Mouse (Mus musculus): ENCODE data around the gene Vmn1r44. TPM values are rescaled to one million over a fixed set of nuclear protein-coding genes. Genes with fewer than 3 reads are reported as not detected.
"Not testable (repeated sequence)": the region's sequence is repeated elsewhere in the genome, so short reads cannot be mapped to it uniquely, and the experiment has no call there.

The Vmn1r44 gene
- not detected in 2 replicates for polyA plus RNA-seq (2014; fragmentation: Nextera tagmentation; extraction: Ambion mirVana)

DNA sequence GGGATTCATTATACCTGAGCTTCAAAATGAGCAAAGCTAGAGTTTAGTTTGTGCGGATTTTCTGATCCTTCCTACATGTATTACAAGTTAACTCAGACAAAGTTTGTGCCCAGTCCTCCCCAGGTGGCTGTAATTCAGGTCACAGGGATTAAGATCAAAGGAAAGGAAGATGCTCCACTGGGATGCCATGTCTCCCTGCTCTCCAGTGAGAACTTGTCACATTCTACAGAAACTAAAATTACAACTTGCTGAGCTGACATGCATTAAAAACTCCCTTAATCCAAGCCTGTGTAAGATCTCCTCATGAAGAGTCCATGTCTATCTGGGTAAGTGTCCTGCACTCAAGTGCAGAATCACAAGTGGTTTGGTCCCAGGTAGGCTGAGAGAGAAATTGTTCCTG is at the start of gene Vmn1r44:
Vmn1r44 (plus strand) TSS at position 301 of the 400 bp plus-strand sequence.
- Histone ChIP-seq H3K27me3 (replicated peaks; ENCODE audit: control insufficient read depth, insufficient read depth, low read length) (no peaks in the 10 kb centered on the region), H3K36me3 (ENCODE audit: control insufficient read depth, insufficient read depth, low read length) (no peaks in the 10 kb centered on the region), H3K9ac (ENCODE audit: low read length) (no peak within 1 kb of the TSS), H3K27ac (ENCODE audit: low read depth, low read length) (no peak within 1 kb of the TSS), H3K4me2 (ENCODE audit: low read length) (no peak within 1 kb of the TSS), H3K4me3 (ENCODE audit: low read depth, low read length) (no peak within 1 kb of the TSS), H3K9me3 (replicated peaks; ENCODE audit: control insufficient read depth, low read length) (peaks cover 7% of the 10 kb centered on the region), H3K4me1 (ENCODE audit: control insufficient read depth, insufficient read depth, low read length) (no peaks in the 10 kb centered on the region)
- 78% methylated on average over 1 of the region's 1 CpGs for WGBS
- no peak for ATAC-seq
- DNase-seq (ENCODE audit: low spot score): no peak

DNA sequence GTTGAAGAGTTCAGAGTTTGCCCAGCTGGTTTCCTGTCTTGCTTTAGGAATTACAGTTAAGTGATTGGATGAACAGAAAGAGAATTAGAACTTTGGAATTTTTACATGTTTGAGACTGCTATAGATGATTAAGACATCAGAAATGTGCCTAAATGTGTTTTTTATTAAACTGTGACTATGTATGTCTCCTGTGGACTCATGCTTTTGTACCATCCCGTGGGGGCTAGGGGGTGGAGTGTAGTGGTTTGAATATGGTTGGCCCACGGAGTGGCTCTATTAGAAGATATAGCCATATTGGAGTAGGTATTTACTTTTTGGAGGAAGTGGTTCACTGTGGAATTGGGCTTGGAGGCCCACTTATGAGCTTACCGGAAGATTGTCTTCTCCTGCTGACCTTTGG is 25.9 kb upstream of the Vmn1r44 start:
- no peak for ATAC-seq
- Histone ChIP-seq H3K27ac (ENCODE audit: low read depth, low read length) (no peak overlapping the region), H3K27me3 (replicated peaks; ENCODE audit: control insufficient read depth, insufficient read depth, low read length) (no peaks in the 10 kb centered on the region), H3K4me3 (ENCODE audit: low read depth, low read length) (no peak overlapping the region), H3K4me1 (ENCODE audit: control insufficient read depth, insufficient read depth, low read length) (no peaks in the 10 kb centered on the region), H3K4me2 (ENCODE audit: low read length) (no peak overlapping the region), H3K36me3 (ENCODE audit: control insufficient read depth, insufficient read depth, low read length) (no peaks in the 10 kb centered on the region), H3K9me3 (replicated peaks; ENCODE audit: control insufficient read depth, low read length) (no peaks in the 10 kb centered on the region), H3K9ac (ENCODE audit: low read length) (no peak overlapping the region)
- WGBS: 76% methylated on average over 3 of the region's 3 CpGs
- DNase-seq (ENCODE audit: low spot score): no peak

DNA sequence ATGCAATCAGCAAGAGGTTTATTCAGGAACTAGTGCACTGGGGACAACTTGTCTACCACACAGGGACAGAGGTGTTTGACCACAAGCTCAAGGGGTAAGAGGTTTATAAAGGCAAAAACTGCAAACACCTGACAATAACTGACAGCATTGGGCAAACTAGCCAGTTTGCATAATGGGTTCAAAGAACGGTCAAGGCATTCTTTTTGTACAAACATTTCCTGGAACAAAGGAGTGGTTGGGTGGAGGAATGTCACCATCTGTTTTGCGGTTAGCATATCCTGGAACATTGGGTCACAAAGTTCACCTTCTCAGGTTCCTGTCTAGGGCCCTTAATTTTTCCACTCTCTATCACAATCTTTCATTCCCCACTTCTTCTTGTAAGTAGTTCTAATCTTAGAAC is 23.6 kb upstream of the Vmn1r44 start:
- Histone ChIP-seq H3K27me3 (replicated peaks; ENCODE audit: control insufficient read depth, insufficient read depth, low read length) (no peaks in the 10 kb centered on the region), H3K36me3 (ENCODE audit: control insufficient read depth, insufficient read depth, low read length) (no peaks in the 10 kb centered on the region), H3K9me3 (replicated peaks; ENCODE audit: control insufficient read depth, low read length) (no peaks in the 10 kb centered on the region; the same call in 1 of the 2 replicates), H3K4me1 (ENCODE audit: control insufficient read depth, insufficient read depth, low read length) (no peaks in the 10 kb centered on the region), H3K4me2 (ENCODE audit: low read length) (no peak overlapping the region), H3K27ac (ENCODE audit: low read depth, low read length) (no peak overlapping the region), H3K4me3 (ENCODE audit: low read depth, low read length) (no peak overlapping the region), H3K9ac (ENCODE audit: low read length) (no peak overlapping the region)
- ATAC-seq (no peak), DNase-seq (ENCODE audit: low spot score) (no peak)
- WGBS: 87% methylated on average over 2 of the region's 2 CpGs

DNA sequence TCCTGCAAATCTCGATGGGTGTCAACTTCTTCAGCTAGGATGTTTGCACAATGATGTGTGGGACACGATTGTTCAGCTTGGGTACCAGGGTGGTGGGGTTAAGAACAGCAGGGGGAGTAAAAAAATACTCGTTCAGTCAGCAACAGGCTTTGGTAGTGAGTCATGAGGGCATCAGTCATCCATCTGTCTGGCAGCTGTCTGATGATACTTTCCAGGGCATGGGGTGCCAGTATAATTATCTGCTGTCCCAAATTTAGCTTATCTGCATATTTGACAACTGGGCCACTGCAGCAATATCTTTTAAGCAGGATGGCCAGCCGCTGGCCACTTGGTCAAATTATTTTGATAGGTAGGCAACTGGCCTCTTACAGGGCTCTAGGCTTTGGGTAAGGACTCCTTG is 19.7 kb upstream of the Vmn1r44 start:
- WGBS: 79% methylated on average over 4 of the region's 4 CpGs
- H3K27ac ChIP-seq (ENCODE audit: low read depth, low read length): no peak overlapping the region
- H3K9me3 ChIP-seq (replicated peaks; ENCODE audit: control insufficient read depth, low read length): no peaks in the 10 kb centered on the region; the same call in 1 of the 2 replicates
- H3K9ac ChIP-seq (ENCODE audit: low read length): no peak overlapping the region
- H3K4me3 ChIP-seq (ENCODE audit: low read depth, low read length): no peak overlapping the region
- H3K27me3 ChIP-seq (replicated peaks; ENCODE audit: control insufficient read depth, insufficient read depth, low read length): no peaks in the 10 kb centered on the region
- H3K4me2 ChIP-seq (ENCODE audit: low read length): no peak overlapping the region
- ATAC-seq (no peak), DNase-seq (ENCODE audit: low spot score) (no peak)
- H3K36me3 ChIP-seq (ENCODE audit: control insufficient read depth, insufficient read depth, low read length): no peaks in the 10 kb centered on the region
- H3K4me1 ChIP-seq (ENCODE audit: control insufficient read depth, insufficient read depth, low read length): no peaks in the 10 kb centered on the region

DNA sequence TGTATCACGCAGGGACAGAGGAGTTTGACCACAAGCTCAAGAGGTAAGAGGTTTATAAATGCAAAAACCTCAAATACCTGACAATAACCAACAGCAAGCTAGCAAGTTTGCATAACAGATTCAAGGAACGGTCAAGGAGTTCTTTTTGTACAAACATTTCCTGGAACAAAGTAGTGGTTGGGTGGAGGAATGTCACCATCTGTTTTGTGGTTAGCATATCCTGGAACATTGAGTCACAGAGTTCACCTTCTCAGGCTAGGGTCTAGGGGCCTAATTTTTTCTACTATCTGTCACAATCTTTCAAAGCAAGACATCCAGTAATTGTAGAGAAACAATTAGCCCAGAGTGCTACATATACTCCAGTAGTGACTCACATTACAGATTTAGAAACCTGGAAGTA is 16.2 kb upstream of the Vmn1r44 start:
- Histone ChIP-seq H3K4me3 (ENCODE audit: low read depth, low read length) (no peak overlapping the region), H3K27me3 (replicated peaks; ENCODE audit: control insufficient read depth, insufficient read depth, low read length) (no peaks in the 10 kb centered on the region), H3K4me1 (ENCODE audit: control insufficient read depth, insufficient read depth, low read length) (no peaks in the 10 kb centered on the region), H3K4me2 (ENCODE audit: low read length) (no peak overlapping the region), H3K27ac (ENCODE audit: low read depth, low read length) (no peak overlapping the region), H3K9ac (ENCODE audit: low read length) (no peak overlapping the region), H3K9me3 (replicated peaks; ENCODE audit: control insufficient read depth, low read length) (no peaks in the 10 kb centered on the region; the same call in 1 of the 2 replicates), H3K36me3 (ENCODE audit: control insufficient read depth, insufficient read depth, low read length) (no peaks in the 10 kb centered on the region)
- DNase-seq (ENCODE audit: low spot score): no peak
- 94% methylated on average over 2 of the region's 2 CpGs for WGBS
- no peak for ATAC-seq

DNA sequence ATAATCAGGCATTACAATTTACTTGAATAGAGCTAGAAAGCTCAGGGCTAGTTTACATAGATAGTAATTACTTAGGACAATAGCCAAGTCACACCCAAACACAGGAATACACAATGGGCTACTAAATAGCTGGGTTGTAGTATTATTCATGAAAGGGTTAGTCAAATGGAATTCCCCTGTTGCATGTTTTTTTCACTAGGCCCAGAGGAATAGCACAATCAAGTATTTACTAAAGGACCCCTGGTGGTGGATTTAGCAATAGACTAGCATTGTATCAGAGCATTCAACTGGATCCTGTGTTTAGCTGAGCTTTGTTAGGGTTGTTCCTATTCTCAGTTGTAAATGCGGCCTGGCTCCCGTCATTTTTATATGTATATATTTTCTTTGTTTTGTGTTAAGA is 15.5 kb upstream of the Vmn1r44 start:
- 87% methylated on average over 2 of the region's 2 CpGs for WGBS
- no peak overlapping the region for H3K9ac ChIP-seq (ENCODE audit: low read length)

DNA sequence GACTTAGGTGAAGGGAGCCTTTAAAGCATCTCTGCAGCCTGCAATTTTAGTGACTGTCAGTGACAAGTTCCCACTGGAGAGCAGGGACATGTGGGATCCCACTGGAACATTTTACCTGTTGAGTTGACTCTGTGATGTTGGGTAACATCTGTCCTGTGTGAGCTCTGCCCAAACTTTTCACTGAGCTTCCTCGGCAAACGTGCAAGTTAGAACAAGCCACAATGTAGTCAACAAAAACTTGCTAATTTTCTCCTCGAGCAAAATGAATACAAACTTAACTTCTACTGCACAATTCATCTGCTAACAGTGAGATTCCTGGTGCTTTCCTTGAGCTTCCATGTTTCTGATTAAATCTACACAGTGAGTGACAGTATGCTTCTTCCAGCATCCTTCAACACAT is 7.1 kb upstream of the Vmn1r44 start, which contains the start of the genes Vmn1r42 and Vmn1r43:
Vmn1r42 (minus strand) TSS at position 101 of the 400 bp plus-strand sequence.
Vmn1r43 (minus strand) TSS at position 101 of the 400 bp plus-strand sequence.
- DNase-seq (ENCODE audit: low spot score); H3K27ac ChIP-seq (ENCODE audit: low read depth, low read length); ATAC-seq; H3K9me3 ChIP-seq (replicated peaks; ENCODE audit: control insufficient read depth, low read length); H3K4me3 ChIP-seq (ENCODE audit: low read depth, low read length); H3K36me3 ChIP-seq (ENCODE audit: control insufficient read depth, insufficient read depth, low read length); H3K4me1 ChIP-seq (ENCODE audit: control insufficient read depth, insufficient read depth, low read length); H3K27me3 ChIP-seq (replicated peaks; ENCODE audit: control insufficient read depth, insufficient read depth, low read length); H3K9ac ChIP-seq (ENCODE audit: low read length); H3K4me2 ChIP-seq (ENCODE audit: low read length): not testable (repeated sequence)
- 86% methylated on average over 3 of the region's 3 CpGs for WGBS

More for the DNA sequence above, 15.5 kb upstream of the Vmn1r44 start:
- Histone ChIP-seq H3K27me3 (replicated peaks; ENCODE audit: control insufficient read depth, insufficient read depth, low read length) (no peaks in the 10 kb centered on the region), H3K9me3 (replicated peaks; ENCODE audit: control insufficient read depth, low read length) (no peaks in the 10 kb centered on the region; the same call in 1 of the 2 replicates), H3K27ac (ENCODE audit: low read depth, low read length) (no peak overlapping the region), H3K4me2 (ENCODE audit: low read length) (no peak overlapping the region), H3K36me3 (ENCODE audit: control insufficient read depth, insufficient read depth, low read length) (no peaks in the 10 kb centered on the region), H3K4me3 (ENCODE audit: low read depth, low read length) (no peak overlapping the region), H3K4me1 (ENCODE audit: control insufficient read depth, insufficient read depth, low read length) (no peaks in the 10 kb centered on the region)
- DNase-seq (ENCODE audit: low spot score) (no peak), ATAC-seq (no peak)

DNA sequence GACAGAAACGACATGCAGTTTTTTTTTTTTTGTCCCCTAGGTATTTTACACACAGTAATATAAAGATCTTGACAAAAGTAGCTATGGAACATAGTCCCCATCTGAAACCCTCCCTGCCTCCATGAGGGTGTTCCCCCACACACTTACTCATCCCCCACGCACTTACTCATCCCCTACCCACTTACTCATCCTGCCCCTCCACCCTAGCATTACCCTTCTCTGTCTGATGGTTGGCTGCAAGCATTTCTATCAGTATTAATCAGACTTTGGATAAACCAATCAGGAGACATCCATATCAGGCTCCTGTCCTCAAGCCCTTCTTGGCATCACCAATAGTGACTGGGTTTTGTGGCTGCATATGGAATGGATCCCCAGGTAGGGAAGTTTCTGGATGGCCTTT is 6.5 kb upstream of the Vmn1r44 start:
- ATAC-seq (no peak), DNase-seq (ENCODE audit: low spot score) (no peak)
- WGBS: 73% methylated on average over 2 of the region's 2 CpGs
- H3K36me3 ChIP-seq (ENCODE audit: control insufficient read depth, insufficient read depth, low read length): no peaks in the 10 kb centered on the region
- peaks cover 7% of the 10 kb centered on the region for H3K9me3 ChIP-seq (replicated peaks; ENCODE audit: control insufficient read depth, low read length)
- no peak overlapping the region for H3K27ac ChIP-seq (ENCODE audit: low read depth, low read length)
- no peaks in the 10 kb centered on the region for H3K4me1 ChIP-seq (ENCODE audit: control insufficient read depth, insufficient read depth, low read length)
- H3K4me2 ChIP-seq (ENCODE audit: low read length): no peak overlapping the region
- no peak overlapping the region for H3K9ac ChIP-seq (ENCODE audit: low read length)
- H3K27me3 ChIP-seq (replicated peaks; ENCODE audit: control insufficient read depth, insufficient read depth, low read length): no peaks in the 10 kb centered on the region
- H3K4me3 ChIP-seq (ENCODE audit: low read depth, low read length): no peak overlapping the region

DNA sequence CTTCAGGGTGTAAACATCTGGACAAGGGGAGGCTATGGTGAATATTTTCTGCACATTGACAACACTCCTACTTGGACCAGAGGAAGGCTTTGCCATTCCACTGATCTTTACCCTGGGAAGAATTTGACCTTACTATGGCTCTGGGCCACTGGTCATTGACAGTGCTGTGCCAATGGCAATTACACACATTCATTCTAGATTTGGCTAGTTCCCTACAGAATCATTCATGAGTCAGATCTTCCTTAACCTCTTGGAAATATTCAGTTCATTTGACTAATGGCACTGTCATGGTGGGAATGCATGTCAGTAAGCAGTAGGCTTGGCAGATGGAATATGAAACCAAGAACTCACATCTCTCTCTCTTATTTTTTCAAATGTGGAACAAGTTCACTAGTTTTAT is 2.6 kb upstream of the Vmn1r44 start:
- Histone ChIP-seq H3K27me3 (replicated peaks; ENCODE audit: control insufficient read depth, insufficient read depth, low read length) (no peaks in the 10 kb centered on the region), H3K4me1 (ENCODE audit: control insufficient read depth, insufficient read depth, low read length) (no peaks in the 10 kb centered on the region), H3K4me2 (ENCODE audit: low read length) (no peak overlapping the region), H3K27ac (ENCODE audit: low read depth, low read length) (no peak overlapping the region), H3K9me3 (replicated peaks; ENCODE audit: control insufficient read depth, low read length) (peaks cover 7% of the 10 kb centered on the region), H3K4me3 (ENCODE audit: low read depth, low read length) (no peak overlapping the region), H3K9ac (ENCODE audit: low read length) (no peak overlapping the region), H3K36me3 (ENCODE audit: control insufficient read depth, insufficient read depth, low read length) (no peaks in the 10 kb centered on the region)
- DNase-seq (ENCODE audit: low spot score): no peak
- ATAC-seq: no peak

All from forebrain, embryonic 14.5 days (tissue).